Mouse (Mus musculus) liver, adult 2 months (tissue): ENCODE results near the gene Pgghg. TPM values are rescaled to one million over a fixed set of nuclear protein-coding genes. Genes with fewer than 3 reads are reported as not detected.

Experiments used
- DNase-seq: peaks from one replicate; pipeline ENCODE4 v3.0.0-alpha.2; 2011; ENCODE audit warnings: low read depth, low spot score; ENCODE audit errors: extremely low read depth
- H3K27ac ChIP-seq: fragments of 200-500 bp; replicated peaks from 2 replicates; pipeline ENCODE4 v1.5.1; 2012; ENCODE audit warnings: low read depth, mild to moderate bottlenecking, control low read depth, inconsistent platforms, low read length; ENCODE audit not compliant: insufficient read depth
- H3K27me3 ChIP-seq: fragments of 200-500 bp; 2 replicates; pipeline ENCODE4 v1.6.1; 2012; ENCODE audit warnings: mild to moderate bottlenecking, moderate library complexity, low read length, inconsistent platforms; ENCODE audit not compliant: control insufficient read depth, insufficient read depth
- H3K36me3 ChIP-seq: fragments of 200-500 bp; 2 replicates; pipeline ENCODE4 v1.6.1; 2012; ENCODE audit warnings: low read length, inconsistent platforms; ENCODE audit not compliant: control insufficient read depth, insufficient read depth
- H3K4me1 ChIP-seq: fragments of 200-500 bp; 2 replicates; pipeline ENCODE4 v1.6.1; 2011; ENCODE audit warnings: low read length; ENCODE audit not compliant: control insufficient read depth, insufficient read depth
- H3K4me3 ChIP-seq: fragments of 200-500 bp; 2 replicates; pipeline ENCODE4 v1.5.1; 2011; ENCODE audit warnings: low read depth, mild to moderate bottlenecking, control low read depth, low read length, moderate library complexity; ENCODE audit not compliant: insufficient read depth
- H3K79me2 ChIP-seq: fragments of 200-500 bp; 2 replicates; pipeline ENCODE4 v1.6.1; 2012; ENCODE audit warnings: inconsistent platforms, mild to moderate bottlenecking, low read length, moderate library complexity; ENCODE audit not compliant: control insufficient read depth, insufficient read depth
- H3K9ac ChIP-seq: fragments of 200-500 bp; 2 replicates; pipeline ENCODE4 v1.6.1; 2012; ENCODE audit warnings: low read depth, mild to moderate bottlenecking, control low read depth, inconsistent platforms, low read length
- CTCF ChIP-seq: fragments of 200-500 bp; IDR thresholded peaks from 2 replicates; pipeline ENCODE4 v1.5.1; 2011; ENCODE audit warnings: low read depth, low read length, control low read depth
- POLR2A ChIP-seq: fragments of 200-500 bp; IDR thresholded peaks from 2 replicates; pipeline ENCODE4 v1.6.1; 2011; ENCODE audit warnings: low read length, control low read depth; ENCODE audit not compliant: insufficient read depth; ENCODE audit errors: extremely low read depth
- whole genome bisulfite sequencing: fragments of 180-500 bp; shearing (Covaris S2); methylation state at CpG from one replicate; pipeline ENCODE4 v1.1.7; 2018; 5-methylcytosine and 5-hydroxymethylcytosine counted together
- polyA plus RNA-seq: library from polyadenylated mRNA; depleted of rRNA; stranded (reverse); fragments of >200 nt; gene quantifications from 2 replicates; pipeline ENCODE4 v1.2.3, GENCODE M21; 2012; rRNA removed
- total RNA-seq: library from RNA; depleted of rRNA; stranded (reverse); fragments of >200 nt; gene quantifications from 2 replicates; pipeline ENCODE4 v1.2.3, GENCODE M21; 2014; rRNA removed

Gene Pgghg
- total and polyA plus RNA-seq, 2 experiments, result 16.6 to 43.3 TPM

- Histone ChIP-seq H3K4me1 (peaks cover 2% of the 10 kb centered on the region; the same call in 1 of the 2 replicates), H3K36me3 (no peaks in the 10 kb centered on the region), H3K79me2 (no peaks in the 10 kb centered on the region), H3K27me3 (no peaks in the 10 kb centered on the region), H3K4me3 (no peak overlapping the region), H3K9ac (no peak overlapping the region), H3K27ac (no peak overlapping the region)
- WGBS, result 84% methylated on average over 6 of the region's 6 CpGs
- no peak for TF ChIP-seq CTCF
- no peak for TF ChIP-seq POLR2A
- no peak for DNase-seq
Measured at GRCm38 (mm10) chr7:140990185-140990584, 49.0 kb downstream of the Pgghg start.

DNA sequence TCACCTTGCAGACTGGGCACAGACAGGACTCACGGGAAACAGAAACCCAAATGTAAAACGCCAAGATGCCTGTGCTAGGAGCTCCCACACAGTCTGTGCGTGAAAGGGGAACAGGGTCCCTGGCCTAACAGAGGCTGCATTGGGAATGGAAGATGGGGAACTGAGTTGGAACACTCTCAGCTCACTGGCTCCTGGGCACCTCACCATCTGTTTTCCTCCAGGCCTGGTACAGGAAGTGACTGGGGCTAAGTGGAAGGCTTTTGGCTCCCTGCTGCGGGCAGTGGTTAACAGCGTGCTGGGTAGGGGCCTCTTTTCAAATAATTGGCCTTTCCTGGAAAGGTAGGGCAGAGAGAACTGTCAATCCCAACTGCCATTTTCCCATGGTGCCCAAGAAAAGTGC lies 49.4 kb downstream of the Pgghg start:
- Histone ChIP-seq H3K4me3 (no peak overlapping the region), H3K27ac (no peak overlapping the region), H3K4me1 (peaks cover 2% of the 10 kb centered on the region; the same call in 1 of the 2 replicates), H3K27me3 (no peaks in the 10 kb centered on the region), H3K36me3 (no peaks in the 10 kb centered on the region), H3K9ac (no peak overlapping the region), H3K79me2 (no peaks in the 10 kb centered on the region)
- TF ChIP-seq CTCF (no peak), POLR2A (no peak)
- DNase-seq, result no peak
- WGBS, result 85% methylated on average over 5 of the region's 5 CpGs

GRCm38 (mm10) chr7:140991117-140991689 lies 50.0 kb downstream of the Pgghg start:
- H3K27me3 ChIP-seq, result no peaks in the 10 kb centered on the region
- no peak overlapping the region for H3K9ac ChIP-seq
- peaks cover 2% of the 10 kb centered on the region; the same call in 1 of the 2 replicates for H3K4me1 ChIP-seq
- 86% methylated on average over 14 of the region's 14 CpGs for WGBS
- H3K79me2 ChIP-seq, result no peaks in the 10 kb centered on the region
- H3K36me3 ChIP-seq, result no peaks in the 10 kb centered on the region
- no peak overlapping the region for H3K4me3 ChIP-seq
- TF ChIP-seq POLR2A, result no peak
- TF ChIP-seq CTCF, result peak; percentile 31; the same call in 1 of the 2 replicates
- no peak overlapping the region for H3K27ac ChIP-seq
- no peak for DNase-seq

Other genes starting within 250 kb of the Pgghg start
- not detected in 2 replicates for gene Olfr541, start 244.1 kb upstream of the Pgghg start, total RNA-seq
- 0.07 TPM in 1 of 2 replicates, not detected in the other for gene Olfr541, start 244.1 kb upstream of the Pgghg start, polyA plus RNA-seq
- gene Cyp2e1, start 177.7 kb upstream of the Pgghg start, total RNA-seq, result 3,097 and 4,003 TPM in 2 replicates
- gene Cyp2e1, start 177.7 kb upstream of the Pgghg start, polyA plus RNA-seq, result 2,786 and 2,859 TPM in 2 replicates
- not detected in 2 replicates for gene Syce1, start 153.5 kb upstream of the Pgghg start, total RNA-seq
- gene Syce1, start 153.5 kb upstream of the Pgghg start, polyA plus RNA-seq, result 0.07 TPM in 1 of 2 replicates, not detected in the other
- gene Zfp941, start 119.2 kb upstream of the Pgghg start, total RNA-seq, result 1.0 TPM in 2 replicates
- gene Zfp941, start 119.2 kb upstream of the Pgghg start, polyA plus RNA-seq, result 0.34 and 0.77 TPM in 2 replicates
- 511 and 549 TPM in 2 replicates for gene Urah, start 106.4 kb upstream of the Pgghg start, total RNA-seq
- gene Urah, start 106.4 kb upstream of the Pgghg start, polyA plus RNA-seq, result 1,037 and 1,096 TPM in 2 replicates
- 0.46 TPM in 1 of 2 replicates, not detected in the other for gene Scgb1c1, start 95.8 kb upstream of the Pgghg start, total RNA-seq
- gene Scgb1c1, start 95.8 kb upstream of the Pgghg start, polyA plus RNA-seq, result 1.0 TPM in 1 of 2 replicates, not detected in the other
- gene Odf3, start 93.6 kb upstream of the Pgghg start, total RNA-seq, result not detected in 2 replicates
- not detected in 2 replicates for gene Odf3, start 93.6 kb upstream of the Pgghg start, polyA plus RNA-seq
- gene Gm45785, start 85.1 kb upstream of the Pgghg start, total RNA-seq, result 0.60 and 1.4 TPM in 2 replicates
- gene Gm45785, start 85.1 kb upstream of the Pgghg start, polyA plus RNA-seq, result not detected in 2 replicates
- gene Ric8a, start 84.4 kb upstream of the Pgghg start, total RNA-seq, result 17.5 and 20.3 TPM in 2 replicates
- gene Ric8a, start 84.4 kb upstream of the Pgghg start, polyA plus RNA-seq, result 24.6 and 34.4 TPM in 2 replicates
- gene Bet1l, start 83.8 kb upstream of the Pgghg start, total RNA-seq, result 15.0 and 15.4 TPM in 2 replicates
- gene Bet1l, start 83.8 kb upstream of the Pgghg start, polyA plus RNA-seq, result 22.1 and 29.2 TPM in 2 replicates
- gene Psmd13, start 59.4 kb upstream of the Pgghg start, total RNA-seq, result 83.6 and 102 TPM in 2 replicates
- gene Psmd13, start 59.4 kb upstream of the Pgghg start, polyA plus RNA-seq, result 51.1 and 58.2 TPM in 2 replicates
- gene Sirt3, start 59.1 kb upstream of the Pgghg start, total RNA-seq, result 134 and 150 TPM in 2 replicates
- 155 TPM in 2 replicates for gene Sirt3, start 59.1 kb upstream of the Pgghg start, polyA plus RNA-seq
- gene Cox8b, start 40.9 kb upstream of the Pgghg start, total RNA-seq, result 0.55 and 0.81 TPM in 2 replicates
- not detected in 2 replicates for gene Cox8b, start 40.9 kb upstream of the Pgghg start, polyA plus RNA-seq
- 28.9 and 33.4 TPM in 2 replicates for gene Nlrp6, start 20.5 kb upstream of the Pgghg start, total RNA-seq
- gene Nlrp6, start 20.5 kb upstream of the Pgghg start, polyA plus RNA-seq, result 72.9 and 119 TPM in 2 replicates
- gene Ifitm5, start 8.9 kb downstream of the Pgghg start, total RNA-seq, result 0.40 and 0.55 TPM in 2 replicates
- 0.76 and 1.0 TPM in 2 replicates for gene Ifitm5, start 8.9 kb downstream of the Pgghg start, polyA plus RNA-seq
- not detected in 2 replicates for gene Gm45717, start 14.5 kb downstream of the Pgghg start, total RNA-seq
- not detected in 2 replicates for gene Gm45717, start 14.5 kb downstream of the Pgghg start, polyA plus RNA-seq
- 270 and 282 TPM in 2 replicates for gene Ifitm2, start 14.6 kb downstream of the Pgghg start, total RNA-seq
- 968 and 1,028 TPM in 2 replicates for gene Ifitm2, start 14.6 kb downstream of the Pgghg start, polyA plus RNA-seq
- gene Ifitm1, start 25.8 kb downstream of the Pgghg start, total RNA-seq, result 11.2 and 11.3 TPM in 2 replicates
- 48.6 and 79.4 TPM in 2 replicates for gene Ifitm1, start 25.8 kb downstream of the Pgghg start, polyA plus RNA-seq
- gene Ifitm3, start 69.4 kb downstream of the Pgghg start, total RNA-seq, result 296 and 392 TPM in 2 replicates
- 848 and 1,254 TPM in 2 replicates for gene Ifitm3, start 69.4 kb downstream of the Pgghg start, polyA plus RNA-seq
- 0.81 and 0.83 TPM in 2 replicates for gene Ifitm6, start 76.5 kb downstream of the Pgghg start, total RNA-seq
- 0.72 and 1.7 TPM in 2 replicates for gene Ifitm6, start 76.5 kb downstream of the Pgghg start, polyA plus RNA-seq
- gene Gm17387, start 87.7 kb downstream of the Pgghg start, total RNA-seq, result not detected in 2 replicates
- not detected in 2 replicates for gene Gm17387, start 87.7 kb downstream of the Pgghg start, polyA plus RNA-seq
- gene B4galnt4, start 119.7 kb downstream of the Pgghg start, total RNA-seq, result 0.09 TPM in 1 of 2 replicates, not detected in the other
- 0.04 and 0.10 TPM in 2 replicates for gene B4galnt4, start 119.7 kb downstream of the Pgghg start, polyA plus RNA-seq
- 0.60 and 0.83 TPM in 2 replicates for gene Pkp3, start 136.8 kb downstream of the Pgghg start, total RNA-seq
- gene Pkp3, start 136.8 kb downstream of the Pgghg start, polyA plus RNA-seq, result 1.9 and 2.0 TPM in 2 replicates
- gene Sigirr, start 159.2 kb downstream of the Pgghg start, total RNA-seq, result 21.8 and 28.5 TPM in 2 replicates
- gene Sigirr, start 159.2 kb downstream of the Pgghg start, polyA plus RNA-seq, result 42.4 and 42.5 TPM in 2 replicates
- gene Ano9, start 176.4 kb downstream of the Pgghg start, total RNA-seq, result not detected in 2 replicates
- 0.09 and 0.13 TPM in 2 replicates for gene Ano9, start 176.4 kb downstream of the Pgghg start, polyA plus RNA-seq
- 5.2 and 5.4 TPM in 2 replicates for gene Ptdss2, start 181.0 kb downstream of the Pgghg start, total RNA-seq
- gene Ptdss2, start 181.0 kb downstream of the Pgghg start, polyA plus RNA-seq, result 10.7 and 13.5 TPM in 2 replicates
- 106 and 108 TPM in 2 replicates for gene Rnh1, start 231.5 kb downstream of the Pgghg start, total RNA-seq
- 134 and 136 TPM in 2 replicates for gene Rnh1, start 231.5 kb downstream of the Pgghg start, polyA plus RNA-seq